In the genomic region with DNA sequence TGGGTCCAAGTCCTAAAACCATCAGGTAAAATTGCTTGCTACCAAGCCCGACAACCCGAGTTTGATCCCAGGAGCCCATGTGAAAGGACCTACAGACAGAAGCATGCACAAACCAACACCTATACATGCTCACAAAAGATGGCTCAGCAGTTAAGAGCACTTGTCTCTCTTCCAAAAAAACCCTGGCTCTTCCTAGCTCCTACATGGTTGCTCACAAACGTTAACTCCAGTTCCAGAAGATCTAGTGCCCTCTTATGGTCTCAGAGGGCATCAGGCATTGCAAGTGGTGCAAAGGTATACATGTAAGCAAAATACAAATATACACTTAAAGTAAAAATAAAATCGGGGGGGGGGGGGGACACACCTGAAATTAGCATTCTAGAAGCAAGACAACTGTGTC, we compare ENCODE assay signal across 8 mouse cellular contexts. TPM values are rescaled to one million over a fixed set of nuclear protein-coding genes. Genes with fewer than 3 reads are reported as not detected.
DNase-seq lines count a peak whose midpoint lies in the region; ATAC-seq lines count a peak whose summit lies in the region.

No protein-coding gene starts in this region.

- H3K36me3 ChIP-seq in embryonic facial prominence, embryonic 15.5 days, result peaks cover 24% of the 10 kb centered on the region
- H3K36me3 ChIP-seq in liver, embryonic 13.5 days, result peaks cover 31% of the 10 kb centered on the region

- WGBS in embryonic facial prominence, embryonic 15.5 days, result 50% methylated on average over 4 of the region's 4 CpGs
- WGBS in liver, embryonic 13.5 days (ENCODE audit: insufficient replicate concordance), result 47% methylated on average over 4 of the region's 4 CpGs

- peaks cover 28% of the 10 kb centered on the region for H3K4me1 ChIP-seq in embryonic facial prominence, embryonic 15.5 days
- peaks cover 40% of the 10 kb centered on the region for H3K4me1 ChIP-seq in liver, embryonic 13.5 days (replicated peaks)

- H3K4me3 ChIP-seq in embryonic facial prominence, embryonic 15.5 days (replicated peaks), result 0 out of 2 replicates have a peak overlapping the region, but pooled peaks have one; percentile 7
- peak overlapping the region; percentile 97 for H3K4me3 ChIP-seq in liver, embryonic 13.5 days (replicated peaks)

- H3K27me3 ChIP-seq in embryonic facial prominence, embryonic 15.5 days, result no peaks in the 10 kb centered on the region
- no peaks in the 10 kb centered on the region for H3K27me3 ChIP-seq in liver, embryonic 13.5 days

- no peaks in the 10 kb centered on the region for H3K9me3 ChIP-seq in embryonic facial prominence, embryonic 15.5 days (replicated peaks)
- H3K9me3 ChIP-seq in liver, embryonic 13.5 days (replicated peaks), result no peaks in the 10 kb centered on the region

- H3K27ac ChIP-seq in embryonic facial prominence, embryonic 15.5 days (replicated peaks), result no peak overlapping the region
- H3K27ac ChIP-seq in liver, embryonic 13.5 days, result no peak overlapping the region; the same call in 1 of the 2 replicates

- no peak for ATAC-seq in embryonic facial prominence, embryonic 15.5 days (ENCODE audit: insufficient number of reproducible peaks, low FRiP score, low TSS enrichment, low read depth)
- ATAC-seq in liver, embryonic 13.5 days (ENCODE audit: low read depth), result no peak

- no peak overlapping the region for H3K4me2 ChIP-seq in embryonic facial prominence, embryonic 15.5 days (replicated peaks)
- H3K4me2 ChIP-seq in liver, embryonic 13.5 days, result peak overlapping the region; percentile 81

- H3K9ac ChIP-seq in embryonic facial prominence, embryonic 15.5 days, result no peak overlapping the region
- H3K9ac ChIP-seq in liver, embryonic 13.5 days, result peak overlapping the region; percentile 99

- peak; percentile 44 for DNase-seq in cerebellum, adult 9-11 months
- DNase-seq in cerebellum, postnatal 4 days (ENCODE audit: low spot score in 2 of 2), result no peak
- peak; percentile 74 for DNase-seq in 416B (ENCODE audit: low read depth)
- no peak for DNase-seq in liver, embryonic 13.5 days
- no peak for DNase-seq in left cerebral cortex, adult 8-10 months (ENCODE audit: low spot score in 2 of 2)
- DNase-seq in thymus, postnatal 10 days (ENCODE audit: low spot score in 2 of 2), result no peak
- no peak for DNase-seq in adrenal gland, postnatal 36 days

RNA-seq across cellular contexts. Expression of a gene that starts 1.7 kb away (rescaled TPM):
- polyA plus RNA-seq in embryonic facial prominence, embryonic 15.5 days (2015; fragmentation: Nextera tagmentation; extraction: Ambion mirVana), result 472 and 502 TPM in 2 replicates
- polyA plus RNA-seq in liver, embryonic 13.5 days (2015; fragmentation: Nextera tagmentation; extraction: Ambion mirVana), result 366 and 368 TPM in 2 replicates
- total RNA-seq in left cerebral cortex, adult 8-10 months (2022), result 100 to 1,000 TPM; 402 to 442 (median 412) TPM
- total RNA-seq in adrenal gland, postnatal 36 days (2021), result 100 to 1,000 TPM; 612 to 614 TPM

RNA-seq across cellular contexts. Expression of a gene that starts 1.9 kb away (rescaled TPM):
- 79.5 and 81.6 TPM in 2 replicates for polyA plus RNA-seq in embryonic facial prominence, embryonic 15.5 days (2015; fragmentation: Nextera tagmentation; extraction: Ambion mirVana)
- 28.5 and 32.5 TPM in 2 replicates for polyA plus RNA-seq in liver, embryonic 13.5 days (2015; fragmentation: Nextera tagmentation; extraction: Ambion mirVana)
- total RNA-seq in left cerebral cortex, adult 8-10 months (2022), result 10 to 100 TPM; 45.2 to 53.2 (median 50.0) TPM
- total RNA-seq in adrenal gland, postnatal 36 days (2021), result 10 to 100 TPM; 66.1 to 72.7 TPM

RNA-seq across cellular contexts. Expression of a gene that starts 19.5 kb away (rescaled TPM):
- polyA plus RNA-seq in embryonic facial prominence, embryonic 15.5 days (2015; fragmentation: Nextera tagmentation; extraction: Ambion mirVana), result 15.9 and 17.9 TPM in 2 replicates
- 9.4 and 11.2 TPM in 2 replicates for polyA plus RNA-seq in liver, embryonic 13.5 days (2015; fragmentation: Nextera tagmentation; extraction: Ambion mirVana)
- total RNA-seq in left cerebral cortex, adult 8-10 months (2022), result 10 to 100 TPM in 2 of 4 experiments, 1 to 10 TPM in 2; 9.0 to 11.5 (median 10.6) TPM
- 10 to 100 TPM; 30.5 to 34.6 TPM for total RNA-seq in adrenal gland, postnatal 36 days (2021)

RNA-seq across cellular contexts. Expression of a gene that starts 50.3 kb away (rescaled TPM):
- polyA plus RNA-seq in embryonic facial prominence, embryonic 15.5 days (2015; fragmentation: Nextera tagmentation; extraction: Ambion mirVana), result 21.8 and 23.6 TPM in 2 replicates
- polyA plus RNA-seq in liver, embryonic 13.5 days (2015; fragmentation: Nextera tagmentation; extraction: Ambion mirVana), result 33.8 and 39.0 TPM in 2 replicates
- total RNA-seq in left cerebral cortex, adult 8-10 months (2022), result 1 to 10 TPM in 3 of 4 experiments, under 1 TPM in 1; 0.70 to 1.2 (median 1.1) TPM
- total RNA-seq in adrenal gland, postnatal 36 days (2021), result 1 to 10 TPM; 1.3 to 2.2 TPM

RNA-seq across cellular contexts. Expression of a gene that starts 50.5 kb away (rescaled TPM):
- 61.5 and 65.2 TPM in 2 replicates for polyA plus RNA-seq in embryonic facial prominence, embryonic 15.5 days (2015; fragmentation: Nextera tagmentation; extraction: Ambion mirVana)
- 13.3 and 14.4 TPM in 2 replicates for polyA plus RNA-seq in liver, embryonic 13.5 days (2015; fragmentation: Nextera tagmentation; extraction: Ambion mirVana)
- total RNA-seq in left cerebral cortex, adult 8-10 months (2022), result 10 to 100 TPM; 78.4 to 93.2 (median 82.4) TPM
- total RNA-seq in adrenal gland, postnatal 36 days (2021), result 10 to 100 TPM; 61.8 to 63.7 TPM

Comparison
In these comparisons a context has a peak if more than half of its experiments do, and no peak if none do; other contexts are left out.
1. DNase-seq: peak in cerebellum, adult 9-11 months (single experiment) and 416B (single experiment); none in cerebellum, postnatal 4 days (0 of 2), liver, embryonic 13.5 days (single experiment), left cerebral cortex, adult 8-10 months (0 of 2), thymus, postnatal 10 days (0 of 2) and adrenal gland, postnatal 36 days (0 of 2).